Mouse (Mus musculus) hindbrain, embryonic 16.5 days (tissue): ENCODE results near the gene Gm49366. TPM values are rescaled to one million over a fixed set of nuclear protein-coding genes. Genes with fewer than 3 reads are reported as not detected.
"Not testable (repeated sequence)": the region's sequence is repeated elsewhere in the genome, so short reads cannot be mapped to it uniquely, and the experiment has no call there.

Source experiments
- ATAC-seq: fragments of 200-750 bp; cut with Nextera tagmentation; 2 replicates; pipeline ENCODE4 v1.8.0; 2017; ENCODE audit warnings: moderate TSS enrichment, moderate library complexity
- H3K27ac ChIP-seq: fragments of 300-500 bp; sonication (generic); 2 replicates; pipeline ENCODE4 v1.5.1; 2014; ENCODE audit warnings: low read depth, mild to moderate bottlenecking, control low read depth, low read length, moderate library complexity
- H3K27me3 ChIP-seq: fragments of 300-500 bp; sonication (generic); replicated peaks from 2 replicates; pipeline ENCODE4 v1.6.1; 2014; ENCODE audit warnings: low read length; ENCODE audit not compliant: control insufficient read depth, insufficient read depth
- H3K36me3 ChIP-seq: fragments of 300-500 bp; sonication (generic); 2 replicates; pipeline ENCODE4 v1.6.1; 2014; ENCODE audit warnings: mild to moderate bottlenecking, low read length, moderate library complexity, mixed read lengths; ENCODE audit not compliant: control insufficient read depth, insufficient read depth
- H3K4me1 ChIP-seq: fragments of 300-500 bp; sonication (generic); 2 replicates; pipeline ENCODE4 v1.6.1; 2014; ENCODE audit warnings: low read depth, low read length; ENCODE audit not compliant: control insufficient read depth, insufficient read depth
- H3K4me2 ChIP-seq: fragments of 300-500 bp; sonication (generic); 2 replicates; pipeline ENCODE4 v1.6.1; 2014; ENCODE audit warnings: mild to moderate bottlenecking, low read length, control low read depth, moderate library complexity
- H3K4me3 ChIP-seq: fragments of 300-500 bp; sonication (generic); 2 replicates; pipeline ENCODE4 v1.5.1; 2014; ENCODE audit warnings: mild to moderate bottlenecking, low read length, control low read depth, moderate library complexity
- H3K9ac ChIP-seq: fragments of 300-500 bp; sonication (generic); 2 replicates; pipeline ENCODE4 v1.6.1; 2014; ENCODE audit warnings: low read depth, mild to moderate bottlenecking, control low read depth, low read length, moderate library complexity
- H3K9me3 ChIP-seq: fragments of 300-500 bp; sonication (generic); 2 replicates; pipeline ENCODE4 v1.6.1; 2014; ENCODE audit warnings: mild to moderate bottlenecking, low read length, moderate library complexity; ENCODE audit not compliant: control insufficient read depth
- WGBS: fragments of 180-500 bp; shearing (Covaris S2); extraction: QIAGEN DNeasy Blood & Tissue Kit; methylation state at CpG from one replicate; pipeline ENCODE4 v1.1.7; 2014; 5-methylcytosine and 5-hydroxymethylcytosine counted together
- polyA plus RNA-seq: library from polyadenylated mRNA; unstranded; fragments of >200 nt; fragmentation: Nextera tagmentation; extraction: Ambion mirVana; gene quantifications from 2 replicates; pipeline ENCODE4 v1.2.1, GENCODE M21; 2015

Gene Gm49366
- polyA plus RNA-seq, 1 experiment from 2014 or later: not detected

- H3K4me2 ChIP-seq, H3K9me3 ChIP-seq, H3K9ac ChIP-seq, H3K27ac ChIP-seq, H3K27me3 ChIP-seq, ATAC-seq, H3K4me3 ChIP-seq, H3K4me1 ChIP-seq, H3K36me3 ChIP-seq: not testable (repeated sequence)
- 32% methylated on average over 3 of the region's 3 CpGs for WGBS
Observed at GRCm38 (mm10) chr12:84028328-84028727, 10.4 kb upstream of the Gm49366 start.

- ATAC-seq, H3K4me1 ChIP-seq, H3K9ac ChIP-seq, H3K27ac ChIP-seq, H3K27me3 ChIP-seq, H3K4me2 ChIP-seq, H3K4me3 ChIP-seq, H3K36me3 ChIP-seq, H3K9me3 ChIP-seq: not testable (repeated sequence)
- WGBS: 93% methylated on average over 1 of the region's 1 CpGs
Observed at GRCm38 (mm10) chr12:84029043-84029442, 9.7 kb upstream of the Gm49366 start.

- no peak overlapping the region for H3K4me3 ChIP-seq
- no peak overlapping the region for H3K9ac ChIP-seq
- WGBS: 69% methylated on average over 4 of the region's 4 CpGs
- H3K9me3 ChIP-seq: no peaks in the 10 kb centered on the region
- no peaks in the 10 kb centered on the region for H3K36me3 ChIP-seq
- no peaks in the 10 kb centered on the region for H3K27me3 ChIP-seq
- no peak overlapping the region for H3K27ac ChIP-seq
- no peaks in the 10 kb centered on the region for H3K4me1 ChIP-seq
- no peak overlapping the region for H3K4me2 ChIP-seq
- ATAC-seq: peak; percentile 73; the same call in 1 of the 2 replicates
Observed at GRCm38 (mm10) chr12:84030659-84031332, 7.9 kb upstream of the Gm49366 start.

- Histone ChIP-seq H3K27ac (no peak overlapping the region), H3K4me1 (no peaks in the 10 kb centered on the region), H3K27me3 (no peaks in the 10 kb centered on the region; the same call in 1 of the 2 replicates), H3K9me3 (no peaks in the 10 kb centered on the region), H3K4me2 (no peak overlapping the region), H3K4me3 (no peak overlapping the region), H3K9ac (no peak overlapping the region), H3K36me3 (no peaks in the 10 kb centered on the region)
- 88% methylated on average over 4 of the region's 4 CpGs for WGBS
- ATAC-seq: no peak
Observed at GRCm38 (mm10) chr12:84032854-84033253, 5.9 kb upstream of the Gm49366 start.

GRCm38 (mm10) chr12:84033302-84033701 is 5.4 kb upstream of the Gm49366 start:
- not testable (repeated sequence) for ATAC-seq, H3K27ac ChIP-seq, H3K27me3 ChIP-seq, H3K36me3 ChIP-seq, H3K9ac ChIP-seq, H3K4me1 ChIP-seq, H3K9me3 ChIP-seq, H3K4me2 ChIP-seq, H3K4me3 ChIP-seq
- 83% methylated on average over 2 of the region's 2 CpGs for WGBS

- no peaks in the 10 kb centered on the region; the same call in 1 of the 2 replicates for H3K27me3 ChIP-seq
- 65% methylated on average over 4 of the region's 4 CpGs for WGBS
- peaks cover 3% of the 10 kb centered on the region; the same call in 1 of the 2 replicates for H3K4me1 ChIP-seq
- H3K4me3 ChIP-seq: no peak overlapping the region
- H3K27ac ChIP-seq: no peak overlapping the region
- H3K36me3 ChIP-seq: no peaks in the 10 kb centered on the region
- ATAC-seq: no peak
- no peak overlapping the region for H3K9ac ChIP-seq
- no peak overlapping the region for H3K4me2 ChIP-seq
- H3K9me3 ChIP-seq: no peaks in the 10 kb centered on the region
Observed at GRCm38 (mm10) chr12:84034108-84034507, 4.6 kb upstream of the Gm49366 start.

- H3K9me3 ChIP-seq, H3K4me1 ChIP-seq, H3K27ac ChIP-seq, H3K27me3 ChIP-seq, H3K36me3 ChIP-seq: not testable (repeated sequence)
- Histone ChIP-seq H3K4me2 (peak within 1 kb of the TSS; percentile 75), H3K9ac (peak within 1 kb of the TSS; percentile 68), H3K4me3 (peak within 1 kb of the TSS; percentile 50)
- WGBS: 12% methylated on average over 18 of the region's 32 CpGs
- ATAC-seq: peak; percentile 67
Observed at GRCm38 (mm10) chr12:84038241-84038640, 494 bp upstream of the Gm49366 start, which contains the start of gene Acot4. Gene Acot4 (plus strand): TSS chr12:84038379.

GRCm38 (mm10) chr12:84042248-84042647 is 3.5 kb downstream of the Gm49366 start:
- no peaks in the 10 kb centered on the region for H3K36me3 ChIP-seq
- no peak overlapping the region for H3K4me3 ChIP-seq
- H3K27me3 ChIP-seq: no peaks in the 10 kb centered on the region; the same call in 1 of the 2 replicates
- H3K9me3 ChIP-seq: peaks cover 6% of the 10 kb centered on the region; the same call in 1 of the 2 replicates
- H3K9ac ChIP-seq: no peak overlapping the region
- H3K4me2 ChIP-seq: no peak overlapping the region
- H3K27ac ChIP-seq: no peak overlapping the region
- peaks cover 3% of the 10 kb centered on the region; the same call in 1 of the 2 replicates for H3K4me1 ChIP-seq
- 91% methylated on average over 5 of the region's 5 CpGs for WGBS
- ATAC-seq: no peak

GRCm38 (mm10) chr12:84044045-84044444 is 5.3 kb downstream of the Gm49366 start:
- Histone ChIP-seq H3K36me3 (no peaks in the 10 kb centered on the region), H3K27ac (no peak overlapping the region), H3K4me1 (no peaks in the 10 kb centered on the region), H3K9ac (no peak overlapping the region), H3K4me2 (no peak overlapping the region), H3K9me3 (peaks cover 9% of the 10 kb centered on the region), H3K4me3 (no peak overlapping the region), H3K27me3 (no peaks in the 10 kb centered on the region)
- WGBS: 68% methylated on average over 2 of the region's 2 CpGs
- no peak for ATAC-seq
